Mouse (Mus musculus) forebrain, embryonic 12.5 days (tissue): ENCODE measurements around the gene Itga2b. TPM values are rescaled to one million over a fixed set of nuclear protein-coding genes. Genes with fewer than 3 reads are reported as not detected.

Experiments
- ATAC-seq: fragments of 200-750 bp; cut with Nextera tagmentation; 2 replicates; pipeline ENCODE4 v1.8.0; 2017; ENCODE audit warnings: moderate TSS enrichment; ENCODE audit not compliant: low FRiP score
- H3K27ac ChIP-seq: fragments of 300-500 bp; sonication (generic); 2 replicates; pipeline ENCODE4 v1.5.1; 2016; ENCODE audit warnings: mild to moderate bottlenecking
- H3K27me3 ChIP-seq: fragments of 300-500 bp; sonication (generic); 2 replicates; pipeline ENCODE4 v1.6.1; 2016; ENCODE audit warnings: mild to moderate bottlenecking
- H3K36me3 ChIP-seq: fragments of 300-500 bp; sonication (generic); replicated peaks from 2 replicates; pipeline ENCODE4 v1.6.1; 2016; ENCODE audit warnings: mild to moderate bottlenecking
- H3K4me1 ChIP-seq: fragments of 300-500 bp; sonication (generic); 2 replicates; pipeline ENCODE4 v1.6.1; 2016
- H3K4me2 ChIP-seq: fragments of 300-500 bp; sonication (generic); 2 replicates; pipeline ENCODE4 v1.6.1; 2016; ENCODE audit warnings: mild to moderate bottlenecking, moderate library complexity
- H3K4me3 ChIP-seq: fragments of 300-500 bp; sonication (generic); replicated peaks from 2 replicates; pipeline ENCODE4 v1.5.1; 2016; ENCODE audit warnings: mild to moderate bottlenecking
- H3K9ac ChIP-seq: fragments of 300-500 bp; sonication (generic); 2 replicates; pipeline ENCODE4 v1.6.1; 2016; ENCODE audit warnings: mild to moderate bottlenecking
- H3K9me3 ChIP-seq: fragments of 300-500 bp; sonication (generic); 2 replicates; pipeline ENCODE4 v1.6.1; 2016
- WGBS: fragments of 180-500 bp; shearing (Covaris S2); methylation state at CpG from one replicate; pipeline ENCODE4 v1.1.7; 2016; 5-methylcytosine and 5-hydroxymethylcytosine counted together
- polyA plus RNA-seq: library from polyadenylated mRNA; unstranded; fragments of >200 nt; fragmentation: Nextera tagmentation; extraction: Ambion mirVana; gene quantifications from 2 replicates; pipeline ENCODE4 v1.2.1, GENCODE M21; 2016

Gene Itga2b
- polyA plus RNA-seq, 1 experiment from 2014 or later = 4.5 TPM

DNA sequence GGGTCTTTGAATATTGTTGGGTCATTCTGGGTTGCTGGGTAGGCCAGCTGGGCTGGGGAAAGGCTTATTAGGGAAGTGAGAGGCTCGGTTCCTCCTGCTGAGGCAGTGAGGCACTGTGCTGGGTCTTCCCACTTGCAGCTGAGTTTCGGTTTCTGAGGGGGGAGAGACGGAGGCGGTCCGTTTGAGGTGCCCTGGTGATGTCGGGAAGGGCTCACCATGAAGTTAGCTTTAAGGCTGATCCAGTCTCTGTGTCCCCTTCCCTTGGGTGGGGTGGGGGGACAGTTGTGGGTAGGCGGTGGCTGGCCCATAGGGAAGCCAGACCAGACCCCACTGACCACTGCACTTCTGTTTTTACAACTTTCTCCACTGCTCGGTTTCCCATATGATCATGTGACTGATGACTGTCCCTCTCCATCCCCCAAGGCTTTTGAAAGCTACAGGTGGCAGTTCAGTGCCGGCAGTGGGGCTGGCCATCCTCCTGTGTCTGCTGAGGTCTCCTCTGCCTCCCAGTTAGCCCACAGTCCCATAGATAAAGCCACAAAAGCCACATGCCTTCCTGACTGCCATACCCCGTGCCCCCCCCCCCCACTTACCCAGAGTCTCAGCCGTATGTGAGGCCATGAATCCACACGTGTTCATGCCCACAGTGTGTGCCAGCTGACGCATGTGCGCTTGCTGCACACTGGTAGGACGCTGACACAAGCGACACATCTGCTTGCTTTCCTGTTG lies 37.6 kb downstream of the Itga2b start:
- WGBS = 71% methylated on average over 16 of the region's 16 CpGs
- H3K9ac ChIP-seq = no peak overlapping the region
- ATAC-seq = no peak

DNA sequence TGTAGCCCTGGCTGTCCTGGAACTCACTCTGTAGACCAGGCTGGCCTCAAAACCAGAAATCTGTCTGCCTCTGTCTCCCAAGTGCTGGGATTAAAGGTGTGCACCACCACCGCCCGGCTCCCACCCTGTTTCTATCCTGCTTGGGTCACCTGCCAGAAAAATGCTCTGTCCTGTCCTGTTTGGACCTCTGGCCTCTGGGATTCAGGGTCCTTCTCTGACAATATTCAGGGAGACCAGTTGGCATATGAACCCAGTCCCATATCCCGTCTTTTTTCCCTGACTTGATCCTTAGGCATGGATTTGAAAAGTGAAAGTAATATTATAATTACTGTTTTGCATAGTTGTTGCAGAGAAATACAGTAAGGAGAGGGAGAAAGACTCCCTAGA lies 38.2 kb downstream of the Itga2b start:
- WGBS = 83% methylated on average over 3 of the region's 3 CpGs
- Histone ChIP-seq H3K4me2 (no peak overlapping the region), H3K4me1 (peaks cover 15% of the 10 kb centered on the region), H3K27ac (no peak overlapping the region), H3K9me3 (no peaks in the 10 kb centered on the region), H3K9ac (no peak overlapping the region), H3K36me3 (peaks cover 28% of the 10 kb centered on the region), H3K27me3 (peaks cover 9% of the 10 kb centered on the region), H3K4me3 (no peak overlapping the region)
- no peak for ATAC-seq

More for the DNA sequence above, 37.6 kb downstream of the Itga2b start:
- Histone ChIP-seq H3K4me2 (no peak overlapping the region), H3K4me3 (no peak overlapping the region), H3K27me3 (peaks cover 9% of the 10 kb centered on the region), H3K9me3 (no peaks in the 10 kb centered on the region), H3K27ac (no peak overlapping the region), H3K4me1 (peaks cover 20% of the 10 kb centered on the region), H3K36me3 (peaks cover 34% of the 10 kb centered on the region)

DNA sequence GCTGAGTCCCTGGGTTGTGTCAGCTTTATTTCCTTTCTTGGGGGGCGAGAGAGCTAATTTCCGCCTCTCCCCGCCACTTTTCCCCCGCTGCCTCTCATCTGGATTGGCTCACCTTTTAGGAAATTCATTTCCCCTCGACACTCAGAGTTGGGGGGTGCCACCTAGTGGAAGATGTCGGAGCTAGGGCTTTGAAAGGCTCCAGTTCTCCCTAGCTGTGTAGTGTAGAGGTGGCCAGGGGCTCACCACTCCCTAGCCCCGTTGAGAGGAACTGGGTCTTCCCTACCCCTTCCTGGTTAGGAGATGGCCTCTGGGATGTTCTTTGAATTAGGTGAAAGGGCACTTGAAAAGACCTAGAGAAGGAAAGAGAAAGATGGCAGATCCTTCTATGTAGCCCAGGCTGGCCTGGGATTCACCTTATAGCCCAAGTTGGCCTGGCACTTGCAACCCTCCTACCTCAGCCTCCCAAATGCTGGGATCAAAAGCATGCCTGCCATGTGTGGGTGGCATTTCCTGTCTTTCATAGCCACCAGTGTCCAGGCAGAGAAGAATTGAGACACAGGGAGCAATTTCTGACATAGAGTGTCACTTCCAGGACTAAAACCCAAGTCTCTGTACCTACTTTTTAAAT lies 38.8 kb downstream of the Itga2b start:
- H3K4me1 ChIP-seq = peaks cover 15% of the 10 kb centered on the region
- H3K27ac ChIP-seq = peak overlapping the region; percentile 77
- WGBS = 2% methylated on average over 7 of the region's 7 CpGs

GRCm38 (mm10) chr11:102430121-102431017 lies 39.6 kb downstream of the Itga2b start, which contains the start of gene Grn:
Gene Grn (plus strand): TSS chr11:102430315.
- Histone ChIP-seq H3K4me2 (peak within 1 kb of the TSS; percentile 98), H3K27ac (peak within 1 kb of the TSS; percentile 77), H3K4me3 (peak within 1 kb of the TSS; percentile 56), H3K9me3 (no peaks in the 10 kb centered on the region), H3K4me1 (peaks cover 15% of the 10 kb centered on the region), H3K9ac (peak within 1 kb of the TSS; percentile 62), H3K36me3 (peaks cover 15% of the 10 kb centered on the region), H3K27me3 (peaks cover 9% of the 10 kb centered on the region)
- peak; percentile 90 for ATAC-seq
- under 1% methylated on average over 29 of the region's 29 CpGs for WGBS

More for the DNA sequence above, 38.8 kb downstream of the Itga2b start:
- H3K4me3 ChIP-seq = peak overlapping the region; percentile 56
- H3K27me3 ChIP-seq = peaks cover 9% of the 10 kb centered on the region
- no peaks in the 10 kb centered on the region for H3K9me3 ChIP-seq
- ATAC-seq = no peak
- peak overlapping the region; percentile 62 for H3K9ac ChIP-seq
- peaks cover 22% of the 10 kb centered on the region for H3K36me3 ChIP-seq
- H3K4me2 ChIP-seq = peak overlapping the region; percentile 98

- H3K27ac ChIP-seq = no peak overlapping the region
- H3K9ac ChIP-seq = peak overlapping the region; percentile 47
- peaks cover 6% of the 10 kb centered on the region; the same call in 1 of the 2 replicates for H3K36me3 ChIP-seq
- H3K4me1 ChIP-seq = peaks cover 15% of the 10 kb centered on the region
- no peak for ATAC-seq
- peak overlapping the region; percentile 98 for H3K4me2 ChIP-seq
- H3K27me3 ChIP-seq = peaks cover 11% of the 10 kb centered on the region
- peak overlapping the region; percentile 56 for H3K4me3 ChIP-seq
- WGBS = 54% methylated on average over 3 of the region's 3 CpGs
- H3K9me3 ChIP-seq = no peaks in the 10 kb centered on the region
These were observed 40.4 kb downstream of the Itga2b start for GRCm38 (mm10) chr11:102429551-102429950.

DNA sequence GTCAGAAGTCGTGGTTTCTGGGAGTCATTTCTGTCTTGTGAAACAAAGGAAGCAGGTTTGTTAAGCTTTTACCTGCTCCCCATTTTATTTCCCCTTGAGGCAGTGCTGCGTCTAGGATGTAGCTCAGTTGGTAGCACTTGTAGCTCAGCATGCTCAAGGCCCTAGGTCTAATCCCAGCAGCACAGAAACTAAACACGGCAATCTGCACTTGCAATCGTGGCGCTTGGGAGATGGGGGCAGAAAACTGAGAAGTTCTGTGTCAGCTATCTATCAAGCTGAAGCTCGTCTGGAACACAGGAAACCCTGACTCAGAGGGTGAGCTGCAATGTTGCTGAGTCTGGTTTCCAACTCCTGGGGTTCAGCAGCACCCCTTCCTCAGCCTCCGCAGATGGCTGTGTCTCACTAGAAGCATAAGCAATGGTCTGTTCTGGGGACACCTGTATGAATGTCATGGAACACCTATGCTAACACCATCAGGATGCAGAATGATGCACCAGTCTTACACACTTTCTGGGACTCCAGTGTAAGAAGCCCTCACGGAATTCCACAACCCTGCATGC lies 40.9 kb downstream of the Itga2b start:
- peaks cover 14% of the 10 kb centered on the region for H3K27me3 ChIP-seq
- H3K27ac ChIP-seq = no peak overlapping the region
- 73% methylated on average over 8 of the region's 8 CpGs for WGBS
- peaks cover 15% of the 10 kb centered on the region for H3K4me1 ChIP-seq
- H3K4me2 ChIP-seq = no peak overlapping the region
- no peak overlapping the region for H3K9ac ChIP-seq
- ATAC-seq = no peak
- no peaks in the 10 kb centered on the region for H3K9me3 ChIP-seq
- H3K36me3 ChIP-seq = peaks cover 6% of the 10 kb centered on the region; the same call in 1 of the 2 replicates
- H3K4me3 ChIP-seq = 0 out of 2 replicates have a peak overlapping the region, but pooled peaks have one; percentile 56

DNA sequence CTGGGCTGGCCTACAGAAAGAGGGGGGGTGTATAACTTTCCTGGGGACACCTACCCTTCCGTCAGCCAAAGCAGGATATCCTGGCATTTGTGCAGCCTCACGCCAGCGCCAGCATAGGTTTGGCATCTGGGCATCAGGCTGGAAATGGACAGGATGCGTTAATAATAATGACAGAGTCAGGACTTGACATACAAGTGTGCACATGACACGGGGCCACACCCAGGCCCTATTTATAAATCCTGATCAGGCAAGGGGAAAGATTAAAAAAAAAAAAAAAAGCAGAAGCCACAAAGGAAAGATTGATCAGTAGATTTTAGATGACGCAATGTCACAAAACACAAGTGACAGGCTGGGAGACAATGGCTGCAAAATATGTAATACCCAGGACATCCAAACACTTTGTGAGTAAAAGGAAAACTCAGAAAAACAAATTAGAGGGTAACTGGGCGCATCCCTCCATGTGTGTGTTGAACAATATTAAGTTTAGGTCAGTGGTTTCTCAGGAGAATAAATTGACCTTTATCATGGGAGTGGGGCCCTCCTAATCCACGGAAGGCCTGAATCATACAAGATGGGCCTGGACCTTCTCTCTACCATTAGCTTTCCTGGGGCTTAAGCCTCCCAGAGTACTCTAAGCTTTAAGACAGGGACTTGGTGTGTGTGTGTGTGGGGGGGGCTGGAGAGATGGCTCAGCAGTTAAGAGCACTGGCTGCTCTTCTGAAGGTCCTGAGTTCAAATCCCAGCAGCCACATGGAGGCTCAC lies 44.2 kb downstream of the Itga2b start:
- H3K27ac ChIP-seq = no peak overlapping the region
- no peak overlapping the region for H3K4me3 ChIP-seq
- no peaks in the 10 kb centered on the region for H3K36me3 ChIP-seq
- H3K4me2 ChIP-seq = no peak overlapping the region
- WGBS = 93% methylated on average over 8 of the region's 8 CpGs
- H3K9me3 ChIP-seq = no peaks in the 10 kb centered on the region
- H3K9ac ChIP-seq = no peak overlapping the region
- peaks cover 9% of the 10 kb centered on the region for H3K4me1 ChIP-seq
- H3K27me3 ChIP-seq = peaks cover 22% of the 10 kb centered on the region
- no peak for ATAC-seq

DNA sequence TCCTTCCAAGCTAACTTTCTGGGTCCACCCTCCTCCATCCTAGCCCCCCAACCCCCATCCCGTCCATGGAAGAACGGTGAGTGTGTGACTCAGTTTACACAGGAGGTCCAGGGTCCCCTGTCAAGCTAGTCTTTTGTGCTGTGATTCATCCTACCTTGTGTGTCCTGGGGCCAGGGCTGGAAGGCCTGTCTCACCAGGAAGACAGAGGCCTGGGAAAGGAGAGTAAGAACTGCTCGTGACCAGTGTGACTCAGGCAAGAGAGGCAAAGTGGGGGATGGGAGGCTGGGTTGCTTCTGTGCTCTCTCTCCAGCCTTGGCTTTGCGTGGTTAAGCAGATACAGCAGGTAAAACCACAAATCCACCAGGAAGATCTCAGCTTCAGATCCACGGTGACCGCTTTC lies 45.3 kb downstream of the Itga2b start:
- 86% methylated on average over 6 of the region's 6 CpGs for WGBS
- H3K36me3 ChIP-seq = no peaks in the 10 kb centered on the region
- no peak for ATAC-seq

GRCm38 (mm10) chr11:102421559-102421958 lies 48.4 kb downstream of the Itga2b start:
- peaks cover 13% of the 10 kb centered on the region; the same call in 1 of the 2 replicates for H3K27me3 ChIP-seq
- H3K36me3 ChIP-seq = no peaks in the 10 kb centered on the region
- no peak overlapping the region for H3K4me3 ChIP-seq
- ATAC-seq = no peak
- 75% methylated on average over 8 of the region's 8 CpGs for WGBS
- H3K9me3 ChIP-seq = no peaks in the 10 kb centered on the region
- H3K9ac ChIP-seq = no peak overlapping the region
- H3K4me1 ChIP-seq = no peaks in the 10 kb centered on the region
- no peak overlapping the region for H3K4me2 ChIP-seq
- H3K27ac ChIP-seq = no peak overlapping the region

More for the DNA sequence above, 45.3 kb downstream of the Itga2b start:
- Histone ChIP-seq H3K9me3 (no peaks in the 10 kb centered on the region), H3K4me3 (no peak overlapping the region), H3K27me3 (peaks cover 22% of the 10 kb centered on the region), H3K4me1 (peaks cover under 1% of the 10 kb centered on the region; the same call in 1 of the 2 replicates), H3K9ac (no peak overlapping the region), H3K27ac (no peak overlapping the region), H3K4me2 (no peak overlapping the region)

- no peak overlapping the region for H3K4me3 ChIP-seq
- no peaks in the 10 kb centered on the region for H3K9me3 ChIP-seq
- no peaks in the 10 kb centered on the region for H3K36me3 ChIP-seq
- no peak for ATAC-seq
- H3K27me3 ChIP-seq = peaks cover 7% of the 10 kb centered on the region; the same call in 1 of the 2 replicates
- no peaks in the 10 kb centered on the region for H3K4me1 ChIP-seq
- no peak overlapping the region for H3K9ac ChIP-seq
- H3K4me2 ChIP-seq = no peak overlapping the region
- H3K27ac ChIP-seq = no peak overlapping the region
These were observed 51.0 kb downstream of the Itga2b start for GRCm38 (mm10) chr11:102418887-102419286.

DNA sequence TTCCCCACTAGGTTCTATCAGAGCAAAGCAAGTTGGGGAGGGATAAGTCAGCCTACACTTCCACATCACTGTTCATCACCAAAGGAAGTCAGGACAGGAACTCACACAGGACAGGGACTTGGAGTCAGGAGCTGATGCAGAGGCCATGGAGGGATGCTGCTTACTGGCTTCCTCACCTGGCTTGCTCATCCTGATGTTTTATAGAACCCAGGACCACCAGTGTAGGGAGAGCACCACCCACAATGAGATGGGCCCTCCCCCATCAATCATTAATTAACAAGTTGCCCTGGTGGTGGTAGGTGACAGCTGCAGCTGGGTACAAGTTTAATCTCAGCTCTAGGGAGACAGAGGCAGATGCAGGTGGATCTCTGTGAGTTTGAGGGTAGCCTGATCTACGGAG lies 52.8 kb downstream of the Itga2b start:
- Histone ChIP-seq H3K4me1 (no peaks in the 10 kb centered on the region), H3K27ac (no peak overlapping the region), H3K9ac (no peak overlapping the region), H3K4me2 (no peak overlapping the region), H3K36me3 (no peaks in the 10 kb centered on the region), H3K27me3 (peaks cover 5% of the 10 kb centered on the region; the same call in 1 of the 2 replicates), H3K9me3 (no peaks in the 10 kb centered on the region), H3K4me3 (no peak overlapping the region)
- WGBS = 74% methylated on average over 1 of the region's 1 CpGs
- ATAC-seq = no peak
